Mouse (Mus musculus) left cerebral cortex, adult 8-10 months (tissue): Measurements from ENCODE around the gene Mal. TPM values are rescaled to one million over a fixed set of nuclear protein-coding genes. Genes with fewer than 3 reads are reported as not detected.
A peak's percentile ranks its signal among the peaks of the same experiment; 100 is the strongest.
"Not testable (repeated sequence)": the region's sequence is repeated elsewhere in the genome, so short reads cannot be mapped to it uniquely, and the experiment has no call there.

Experiments used
- DNase-seq, 2 experiments: peaks; one replicate each; pipeline ENCODE4 v3.0.0; 2022; ENCODE audit warnings: low spot score in 2 of 2
- total RNA-seq, 4 experiments: library from RNA; stranded (reverse); gene quantifications; 2 replicates each; pipeline ENCODE4 v1.2.4; 2022

Mal gene
- total RNA-seq, 4 experiments from 2014 or later = 89.6 to 103 (median 94.7) TPM

DNA sequence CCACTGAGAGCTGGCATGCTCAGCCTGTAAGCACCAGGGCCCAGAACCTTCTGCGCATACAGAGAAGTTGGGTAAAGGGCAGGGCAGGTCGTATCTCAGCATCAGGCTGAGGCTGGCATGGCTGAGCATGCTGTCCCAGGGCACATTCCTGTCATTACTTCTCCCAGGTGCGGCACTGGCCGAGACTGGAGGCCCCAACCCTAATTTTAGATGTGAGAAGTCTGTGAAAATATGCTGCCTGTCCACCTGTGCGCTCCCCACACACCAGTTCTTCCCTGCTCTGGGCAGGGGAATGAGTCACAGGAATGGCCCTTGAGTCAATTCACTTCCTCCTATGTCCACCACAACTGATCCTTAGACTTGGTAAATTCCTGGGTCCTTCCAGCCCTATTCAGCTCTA lies 30.8 kb downstream of the Mal start:
- no peak for DNase-seq

DNA sequence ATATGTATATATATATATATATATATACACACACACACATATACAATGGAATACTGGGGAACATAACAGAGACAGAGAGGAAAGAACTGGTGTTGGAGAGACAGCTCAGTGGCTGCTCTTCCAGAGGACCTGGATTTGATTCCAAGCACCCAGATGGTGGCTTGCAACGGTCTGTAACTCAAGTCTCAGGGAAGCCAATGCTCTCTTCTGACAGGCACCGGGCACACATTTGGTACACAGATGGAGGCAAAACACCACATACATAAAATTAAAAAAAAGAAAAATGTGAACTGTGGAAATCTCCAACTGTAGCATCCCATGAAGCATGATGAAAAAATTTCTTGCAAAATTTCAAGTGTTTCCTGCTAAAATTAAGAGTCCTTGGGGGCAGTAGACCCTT lies 31.7 kb downstream of the Mal start:
- DNase-seq = no peak

DNA sequence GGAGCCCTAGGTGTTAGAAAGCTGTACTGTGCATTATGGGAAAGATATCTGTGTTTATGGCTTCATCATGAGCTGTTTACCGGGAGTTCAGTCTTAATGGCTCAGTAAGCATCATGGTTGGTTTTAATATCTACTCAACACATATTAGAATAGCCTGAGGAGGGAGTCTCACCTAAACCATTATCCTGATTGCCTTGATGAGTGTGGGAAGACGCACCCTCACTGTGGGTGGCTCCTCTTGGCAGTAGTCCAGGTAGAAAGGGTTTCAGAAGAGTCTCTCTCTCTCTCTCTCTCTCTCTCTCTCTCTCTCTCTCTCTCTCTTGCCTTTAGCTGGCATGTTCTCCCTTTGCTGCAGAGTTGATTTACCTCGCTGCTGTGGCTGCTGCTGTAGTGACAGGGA lies 34.4 kb downstream of the Mal start:
- no peak for DNase-seq

DNA sequence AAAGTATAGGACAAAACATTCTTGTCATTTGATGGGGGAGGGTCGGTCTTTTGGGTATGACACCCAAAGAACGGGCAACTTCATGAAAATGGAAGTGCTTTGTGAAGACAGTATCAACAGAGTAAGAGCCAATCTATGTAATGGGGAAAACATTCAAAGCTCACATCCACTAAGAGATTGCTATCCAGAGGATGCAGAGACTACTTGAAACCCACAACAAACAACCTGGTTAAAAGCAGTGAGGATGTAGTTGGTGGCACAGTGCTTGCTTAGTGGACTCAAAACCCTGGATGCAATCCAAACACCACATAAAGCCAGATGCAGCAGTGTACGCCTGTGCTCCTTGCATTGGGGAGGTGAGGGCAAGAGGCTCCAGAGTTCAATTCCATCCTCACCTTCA lies 37.2 kb downstream of the Mal start:
- no peak for DNase-seq

DNA sequence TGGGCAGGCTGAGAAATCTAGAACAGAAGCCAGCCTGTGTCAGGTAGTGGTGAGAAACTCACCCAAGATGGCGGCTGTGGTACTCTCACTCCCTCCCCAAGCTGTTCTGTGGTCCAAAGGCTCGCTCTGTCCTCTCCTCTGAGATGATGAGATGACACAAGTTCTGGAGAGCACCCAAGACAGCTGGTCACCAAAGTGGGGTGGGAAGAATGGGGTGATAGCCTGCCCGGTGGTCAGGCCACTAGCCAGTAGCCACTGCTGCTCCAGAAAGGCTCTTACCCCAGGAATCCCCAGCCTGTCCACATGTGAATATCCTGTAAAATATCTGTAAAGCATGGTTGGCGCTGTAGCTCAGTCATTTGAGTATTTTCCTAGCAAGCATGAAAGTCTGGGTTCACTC lies 44.2 kb downstream of the Mal start:
- peak in 1 of 2 experiments; percentile 44 for DNase-seq

DNA sequence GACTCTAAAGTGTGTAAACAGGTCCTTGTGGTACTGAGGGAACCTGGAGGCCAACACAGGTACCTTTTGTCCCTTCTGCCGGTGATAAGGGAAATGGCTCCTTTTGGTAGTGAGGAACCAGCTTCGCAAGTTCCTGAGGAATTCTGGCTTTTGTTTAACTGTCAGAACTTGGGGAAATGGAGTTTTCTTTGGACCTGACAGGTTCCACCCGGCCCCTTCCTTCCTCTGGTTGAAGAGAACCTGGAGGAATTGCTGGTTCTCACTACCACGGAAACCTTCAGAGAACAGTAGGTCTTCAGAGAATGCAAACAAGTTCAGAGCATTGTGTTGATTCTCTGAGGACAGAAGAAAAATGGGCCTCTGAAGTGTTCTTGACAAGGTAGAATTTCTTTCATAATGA lies 45.1 kb downstream of the Mal start:
- no peak for DNase-seq

DNA sequence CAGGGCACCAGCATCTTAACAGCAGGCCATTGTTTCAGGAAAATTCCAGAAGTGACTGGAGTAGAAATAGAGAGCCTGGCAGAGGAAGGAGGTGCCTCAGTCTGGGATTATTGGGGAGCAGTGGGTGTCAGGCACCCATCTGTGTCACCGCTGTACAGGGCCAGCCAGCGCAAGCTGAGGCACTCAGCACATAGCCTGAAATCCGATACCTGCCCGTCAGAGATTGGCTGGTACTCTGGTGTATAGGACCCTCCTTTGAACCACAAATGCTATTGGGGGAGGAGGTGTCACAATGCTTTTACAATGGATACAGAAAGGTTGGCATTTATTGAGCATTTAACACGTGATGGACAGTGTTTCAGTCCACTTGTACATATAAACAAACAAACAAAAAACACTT lies 47.5 kb downstream of the Mal start:
- no peak for DNase-seq

DNA sequence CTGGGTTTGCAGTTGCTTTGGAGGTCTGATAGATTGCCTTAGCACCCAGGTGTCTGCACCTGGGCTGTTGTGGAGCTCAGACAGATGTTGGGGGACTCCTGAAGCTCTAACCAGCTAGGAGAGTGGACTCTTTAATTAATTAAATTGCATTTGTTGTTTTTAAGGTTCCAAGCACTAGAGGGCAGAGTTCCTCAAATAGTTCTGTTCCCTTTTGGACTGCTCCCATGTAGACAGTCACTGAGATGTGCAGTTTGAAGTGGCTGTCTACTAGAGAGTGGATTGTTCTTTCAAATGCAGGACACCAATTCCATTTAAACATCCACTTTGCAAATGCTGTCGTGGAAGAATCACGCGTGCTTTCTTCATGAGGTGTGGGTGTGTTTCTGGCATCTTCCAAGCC lies 48.3 kb downstream of the Mal start:
- DNase-seq = no peak

DNA sequence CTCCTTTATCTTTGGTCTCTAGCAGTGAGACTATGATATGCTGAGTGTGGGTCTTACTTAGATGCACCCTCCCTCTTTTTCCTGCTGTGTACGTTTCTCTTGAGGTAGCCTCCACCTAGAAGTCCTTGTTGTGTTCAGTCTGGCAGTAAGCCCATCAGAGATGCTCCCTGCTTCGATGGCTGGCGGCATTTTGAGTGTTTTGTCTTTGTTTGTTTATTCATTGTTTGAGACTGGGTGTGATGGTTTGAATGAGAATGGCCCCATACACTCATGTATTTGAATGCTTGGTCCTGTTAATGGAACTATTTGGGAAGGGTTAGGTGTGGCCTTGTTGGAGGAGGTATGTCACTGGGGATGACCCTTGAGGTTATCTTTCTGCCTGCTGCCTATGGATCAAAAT lies 51.3 kb downstream of the Mal start:
- no peak for DNase-seq

DNA sequence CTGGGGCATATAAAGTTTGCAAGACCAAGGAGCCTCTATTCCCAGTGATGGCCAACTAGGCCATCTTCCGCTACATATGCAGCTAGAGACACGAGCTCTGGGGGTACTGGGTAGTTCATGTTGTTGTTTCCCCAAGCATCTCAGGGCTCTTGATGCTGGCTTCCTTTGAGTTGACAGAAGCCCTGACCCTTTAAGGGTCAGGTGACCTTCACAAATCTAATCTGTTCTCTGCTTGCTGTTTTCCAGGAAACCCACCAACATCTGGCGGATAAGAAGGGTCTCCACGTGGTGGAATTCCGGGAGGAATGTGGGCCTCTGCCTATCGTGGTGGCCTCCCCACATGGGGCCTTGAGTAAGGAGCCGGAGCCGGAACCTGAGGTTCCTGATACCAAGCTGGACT lies 53.1 kb downstream of the Mal start:
- DNase-seq = not testable (repeated sequence)

DNA sequence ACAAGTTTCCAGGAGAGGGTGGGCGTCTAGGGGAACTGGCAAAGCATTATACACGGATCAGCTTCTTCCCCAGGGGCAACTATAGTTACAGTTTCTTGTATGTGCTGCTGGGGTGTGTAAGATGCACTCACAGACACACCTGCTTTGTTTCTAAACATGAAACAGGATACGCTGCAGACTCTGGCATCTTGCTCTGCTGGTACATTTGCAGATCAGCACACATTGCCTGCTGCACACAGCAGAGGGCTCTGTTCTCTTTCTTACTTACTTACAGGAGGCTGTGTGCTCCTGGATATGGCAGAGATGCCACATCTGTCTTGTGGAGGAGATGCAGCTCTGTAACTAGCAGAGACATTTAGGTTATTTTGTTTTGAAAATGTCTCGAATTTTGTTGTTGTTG lies 65.7 kb downstream of the Mal start:
- no peak for DNase-seq

DNA sequence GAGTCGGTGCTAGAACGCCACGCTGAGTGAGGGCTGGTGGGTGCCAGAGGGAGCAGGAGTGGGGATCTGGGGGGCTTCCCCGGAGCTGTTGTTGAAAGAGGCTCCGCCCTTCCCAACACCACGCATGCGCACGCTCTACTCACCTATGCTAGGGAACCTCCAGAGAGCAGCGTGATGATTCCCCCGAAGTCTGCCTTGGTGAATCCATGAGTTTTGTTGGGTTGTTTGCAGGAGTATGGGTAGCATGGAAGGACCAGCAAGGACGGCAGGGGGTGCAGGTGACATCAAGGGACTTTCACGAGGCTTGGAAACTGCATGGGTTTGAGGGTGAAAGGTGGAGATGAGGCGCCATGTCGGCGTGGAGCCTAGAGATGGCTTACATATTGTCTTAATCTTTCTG lies 66.3 kb downstream of the Mal start:
- no peak for DNase-seq

DNA sequence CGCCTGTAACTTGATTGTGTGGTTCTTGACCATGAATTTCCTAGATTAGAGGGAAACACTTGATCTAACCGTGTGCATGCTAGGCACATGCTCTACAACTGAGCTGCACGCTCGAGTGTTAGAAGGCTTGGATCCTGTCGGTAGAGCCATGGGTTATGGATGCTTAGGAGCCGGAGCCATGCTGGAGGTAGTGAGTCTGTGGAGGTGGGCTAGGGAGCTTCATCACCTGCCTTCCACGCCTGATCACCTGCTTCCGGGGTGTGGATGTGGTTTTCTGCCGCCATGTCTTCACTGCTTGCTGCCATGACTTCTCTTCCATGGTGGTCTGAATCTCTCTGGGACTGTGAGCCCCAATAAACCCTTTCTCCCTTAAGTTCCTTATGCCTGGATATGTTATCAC lies 67.6 kb downstream of the Mal start:
- no peak for DNase-seq

DNA sequence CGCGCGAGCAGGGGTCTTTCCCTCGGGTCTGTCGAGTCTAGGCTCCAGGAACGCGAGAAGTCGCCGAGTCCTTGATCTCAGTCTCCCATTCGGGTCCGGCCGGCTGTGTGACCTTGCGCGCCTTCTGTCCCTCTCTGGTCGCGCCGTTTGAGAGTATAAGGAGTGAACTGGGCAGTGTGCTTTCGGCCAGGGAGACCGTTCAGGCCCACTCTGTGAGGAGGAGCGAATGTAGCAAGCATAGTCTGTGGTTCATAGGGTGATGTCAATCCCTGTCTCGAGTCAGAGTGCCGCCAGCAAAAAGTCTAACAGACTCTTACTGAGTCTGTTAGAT lies 69.0 kb downstream of the Mal start:
- DNase-seq = no peak

DNA sequence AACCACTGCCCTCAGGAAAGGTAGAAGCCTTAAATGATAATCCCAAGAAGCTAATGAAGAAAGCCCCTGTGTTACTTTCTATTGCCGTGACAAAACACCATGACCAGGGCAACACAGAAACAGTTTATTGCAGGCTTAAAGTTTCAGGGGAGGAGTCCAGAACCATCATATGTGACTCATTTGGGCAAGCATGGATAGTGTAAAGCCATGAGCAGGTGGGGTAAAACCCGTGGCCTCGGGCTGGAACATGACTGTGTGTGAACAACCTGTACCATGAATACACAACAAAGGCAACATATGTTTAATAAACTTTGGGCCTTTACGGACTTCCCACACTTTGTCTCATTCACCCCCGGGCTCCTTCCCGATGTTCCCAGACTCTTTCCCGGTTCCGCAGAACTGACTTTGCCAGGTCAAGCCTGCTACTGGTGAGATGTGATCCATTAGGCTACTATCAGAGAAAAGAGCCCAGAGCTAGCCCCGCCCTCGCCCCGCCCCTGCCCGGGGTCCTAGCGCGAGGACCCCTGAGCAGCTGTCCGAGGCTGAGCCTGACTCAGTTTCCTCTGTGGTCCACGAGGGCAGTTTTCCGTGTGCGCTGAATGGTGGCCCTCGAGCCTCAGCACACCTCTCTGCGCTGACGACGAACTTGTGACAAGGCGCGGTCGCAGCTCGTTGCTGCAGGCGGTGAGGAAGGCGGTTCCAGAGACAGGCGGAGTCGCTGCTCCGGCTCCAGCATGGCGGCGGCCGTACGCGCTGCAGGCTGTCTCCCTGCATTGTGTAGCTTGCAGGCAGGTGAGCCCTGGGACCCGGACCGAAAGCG lies 69.6 kb downstream of the Mal start, which contains the start of the genes Zfp661 and Mrps5:
Gene Zfp661 (minus strand): TSS at position 401 of the 820 bp plus-strand sequence.
Gene Mrps5 (plus strand): TSS at position 529 of the 820 bp plus-strand sequence.
- peak; percentile 69 to 79 for DNase-seq

DNA sequence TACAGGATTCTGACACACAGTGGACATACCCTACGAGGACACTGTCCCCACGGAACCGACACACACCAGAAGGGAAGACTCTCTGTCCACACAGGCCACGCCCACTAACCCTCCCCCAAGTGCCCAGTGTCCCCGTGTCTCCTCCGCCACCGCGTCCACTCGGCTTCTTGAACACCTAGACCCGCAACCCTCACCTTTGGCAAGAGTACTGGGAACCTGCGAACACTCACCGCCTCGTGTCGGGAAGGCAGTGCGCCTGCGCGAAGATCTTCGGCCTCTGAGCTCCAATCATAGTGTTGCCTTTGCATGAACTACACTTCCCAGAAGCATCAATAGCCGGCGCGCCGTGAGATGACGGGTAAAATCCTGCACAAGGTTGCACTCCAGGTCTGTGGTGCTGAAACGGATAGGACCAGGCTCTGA lies 72.0 kb downstream of the Mal start:
- peak; percentile 89 to 94 for DNase-seq

Other genes with a start within 250 kb of the Mal start
- under 1 TPM; 0.27 to 0.63 (median 0.39) TPM for gene Gpat2, start 231.5 kb downstream of the Mal start, total RNA-seq
- 10 to 100 TPM; 19.1 to 24.8 (median 21.9) TPM for gene Fahd2a, start 212.1 kb downstream of the Mal start, total RNA-seq
- 100 to 1,000 TPM; 120 to 130 (median 126) TPM for gene Kcnip3, start 134.6 kb downstream of the Mal start, total RNA-seq
- gene Prom2, start 115.2 kb downstream of the Mal start, total RNA-seq = under 1 TPM; 0.26 to 0.50 (median 0.38) TPM
- 1 to 10 TPM; 6.7 to 9.4 (median 8.2) TPM for gene Zfp661, start 69.6 kb downstream of the Mal start, total RNA-seq
- 100 to 1,000 TPM in 1 of 4 experiments, 10 to 100 TPM in 3; 91.4 to 102 (median 95.6) TPM for gene Mrps5, start 69.5 kb downstream of the Mal start, total RNA-seq
- gene Mall, start 73.2 kb upstream of the Mal start, total RNA-seq = under 1 TPM; 0.37 to 0.78 (median 0.54) TPM
- 10 to 100 TPM; 13.2 to 17.8 (median 17.1) TPM for gene Nphp1, start 132.2 kb upstream of the Mal start, total RNA-seq
- 10 to 100 TPM; 38.4 to 47.6 (median 44.3) TPM for gene Mtln, start 135.8 kb upstream of the Mal start, total RNA-seq
- under 1 TPM; 0.14 to 0.95 (median 0.20) TPM for gene Bub1, start 175.2 kb upstream of the Mal start, total RNA-seq
- gene Acoxl, start 182.2 kb upstream of the Mal start, total RNA-seq = not detected